Mouse (Mus musculus) liver, embryonic 13.5 days (tissue): Measurements from ENCODE around the gene Rtn4rl2. TPM values are rescaled to one million over a fixed set of nuclear protein-coding genes. Genes with fewer than 3 reads are reported as not detected.
A peak's percentile ranks its signal among the peaks of the same experiment; 100 is the strongest.

ENCODE experiments used
- ATAC-seq: fragments of 200-750 bp; cut with Nextera tagmentation; 2 replicates; pipeline ENCODE4 v1.8.0; 2017; ENCODE audit warnings: low read depth, mild to moderate bottlenecking, moderate number of reproducible peaks, moderate library complexity
- DNase-seq: peaks from one replicate; pipeline ENCODE4 v3.0.0; 2022
- H3K27ac ChIP-seq: fragments of 300-500 bp; sonication (generic); 2 replicates; pipeline ENCODE4 v1.5.1; 2015; ENCODE audit warnings: moderate library complexity, mild to moderate bottlenecking, inconsistent platforms
- H3K27me3 ChIP-seq: fragments of 300-500 bp; sonication (generic); 2 replicates; pipeline ENCODE4 v1.6.1; 2015; ENCODE audit warnings: mild to moderate bottlenecking, inconsistent platforms
- H3K36me3 ChIP-seq: fragments of 300-500 bp; sonication (generic); 2 replicates; pipeline ENCODE4 v1.6.1; 2015; ENCODE audit warnings: mild to moderate bottlenecking, inconsistent platforms
- H3K4me1 ChIP-seq: fragments of 300-500 bp; sonication (generic); replicated peaks from 2 replicates; pipeline ENCODE4 v1.6.1; 2015; ENCODE audit warnings: inconsistent platforms
- H3K4me2 ChIP-seq: fragments of 300-500 bp; sonication (generic); 2 replicates; pipeline ENCODE4 v1.6.1; 2015; ENCODE audit warnings: inconsistent platforms, mild to moderate bottlenecking, moderate library complexity
- H3K4me3 ChIP-seq: fragments of 300-500 bp; sonication (generic); replicated peaks from 2 replicates; pipeline ENCODE4 v1.5.1; 2015; ENCODE audit warnings: mild to moderate bottlenecking, inconsistent platforms
- H3K9ac ChIP-seq: fragments of 300-500 bp; sonication (generic); 2 replicates; pipeline ENCODE4 v1.6.1; 2015; ENCODE audit warnings: mild to moderate bottlenecking, inconsistent platforms
- H3K9me3 ChIP-seq: fragments of 300-500 bp; sonication (generic); replicated peaks from 2 replicates; pipeline ENCODE4 v1.6.1; 2016; ENCODE audit warnings: inconsistent platforms
- WGBS: fragments of 180-500 bp; shearing (Covaris S2); methylation state at CpG from one replicate; pipeline ENCODE4 v1.1.7; 2015; ENCODE audit not compliant: insufficient replicate concordance; 5-methylcytosine and 5-hydroxymethylcytosine counted together
- polyA plus RNA-seq: library from polyadenylated mRNA; unstranded; fragments of >200 nt; fragmentation: Nextera tagmentation; extraction: Ambion mirVana; gene quantifications from 2 replicates; pipeline ENCODE4 v1.2.1, GENCODE M21; 2015

The Rtn4rl2 gene
- polyA plus RNA-seq, 1 experiment from 2014 or later: not detected

DNA sequence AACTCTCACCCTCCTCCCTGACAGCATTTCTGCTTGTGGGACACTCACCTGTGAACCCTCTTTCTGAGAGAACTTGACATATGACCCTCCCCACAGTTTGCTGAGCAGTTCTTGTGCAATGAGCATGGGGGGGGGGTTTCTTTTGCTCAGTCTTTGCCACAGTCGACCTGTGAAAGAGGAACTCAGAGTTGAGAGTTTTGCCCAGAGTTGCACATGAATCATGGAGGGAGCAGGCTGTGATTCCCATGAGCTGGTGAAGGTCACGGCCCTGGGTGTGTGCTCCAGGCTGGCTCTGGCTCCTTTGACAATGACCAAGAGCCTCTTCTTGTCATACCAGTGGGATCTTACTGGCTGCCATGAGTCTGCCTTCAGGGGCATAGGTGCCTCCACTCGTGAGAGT is 24.3 kb downstream of the Rtn4rl2 start:
- Histone ChIP-seq H3K9me3 (no peaks in the 10 kb centered on the region), H3K4me3 (no peak overlapping the region), H3K27me3 (peaks cover 25% of the 10 kb centered on the region), H3K9ac (no peak overlapping the region), H3K27ac (no peak overlapping the region), H3K4me2 (no peak overlapping the region), H3K4me1 (peaks cover 43% of the 10 kb centered on the region), H3K36me3 (peaks cover 69% of the 10 kb centered on the region)
- no peak for DNase-seq
- WGBS: 59% methylated on average over 3 of the region's 3 CpGs
- no peak for ATAC-seq

GRCm38 (mm10) chr2:84861430-84861829 is 25.1 kb downstream of the Rtn4rl2 start:
- DNase-seq (no peak), ATAC-seq (0 out of 2 replicates have a peak, but pooled peaks have one; percentile 3)
- Histone ChIP-seq H3K9ac (no peak overlapping the region), H3K4me1 (peaks cover 35% of the 10 kb centered on the region), H3K4me3 (no peak overlapping the region), H3K4me2 (no peak overlapping the region), H3K27me3 (peaks cover 17% of the 10 kb centered on the region), H3K9me3 (no peaks in the 10 kb centered on the region), H3K36me3 (peaks cover 77% of the 10 kb centered on the region), H3K27ac (no peak overlapping the region)
- 53% methylated on average over 3 of the region's 3 CpGs for WGBS

DNA sequence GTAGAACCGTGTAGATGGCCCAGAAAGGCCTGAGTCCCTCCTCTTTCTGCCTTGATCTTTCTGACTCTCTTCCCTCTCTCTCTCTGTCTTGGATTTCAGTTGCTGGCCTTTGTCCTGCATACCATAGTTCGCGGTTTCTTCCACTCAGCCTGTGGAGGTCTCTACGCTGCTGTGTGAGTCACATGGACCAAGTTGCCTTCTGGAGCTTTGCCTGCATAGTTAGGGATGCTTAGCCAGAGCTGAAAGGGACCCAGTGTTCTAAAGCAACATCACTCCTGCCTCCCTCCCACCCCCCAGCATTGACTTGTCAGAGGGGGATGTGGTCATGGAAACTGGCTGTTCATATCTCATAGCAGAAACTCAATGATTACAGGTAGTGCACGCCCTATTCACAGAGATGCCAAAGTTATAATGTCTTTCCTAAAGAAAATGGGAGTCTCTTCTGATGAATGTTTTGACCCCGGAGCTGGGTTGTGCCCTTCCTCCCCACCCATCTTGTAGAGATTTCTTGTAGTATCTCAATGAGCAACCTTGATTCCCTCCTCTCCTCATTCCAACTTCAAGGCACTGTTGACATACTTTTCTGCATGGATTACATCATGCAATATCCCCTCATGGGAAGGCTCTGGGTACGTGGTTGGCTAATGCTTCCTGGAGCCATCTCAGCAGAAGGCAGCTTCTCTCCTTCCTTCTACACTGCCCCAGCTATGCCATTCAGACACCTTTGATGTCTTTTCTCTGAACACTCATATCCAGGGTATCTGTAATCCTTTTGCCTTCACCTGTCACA is 26.3 kb downstream of the Rtn4rl2 start:
- Histone ChIP-seq H3K4me3 (no peak overlapping the region), H3K4me2 (no peak overlapping the region), H3K27ac (no peak overlapping the region), H3K4me1 (peaks cover 31% of the 10 kb centered on the region), H3K9ac (no peak overlapping the region; the same call in 1 of the 2 replicates), H3K27me3 (0 out of 2 replicates have a peak, but pooled peaks cover 5% of the 10 kb centered on the region), H3K36me3 (peaks cover 89% of the 10 kb centered on the region), H3K9me3 (no peaks in the 10 kb centered on the region)
- ATAC-seq: no peak
- 87% methylated on average over 7 of the region's 7 CpGs for WGBS
- no peak for DNase-seq

DNA sequence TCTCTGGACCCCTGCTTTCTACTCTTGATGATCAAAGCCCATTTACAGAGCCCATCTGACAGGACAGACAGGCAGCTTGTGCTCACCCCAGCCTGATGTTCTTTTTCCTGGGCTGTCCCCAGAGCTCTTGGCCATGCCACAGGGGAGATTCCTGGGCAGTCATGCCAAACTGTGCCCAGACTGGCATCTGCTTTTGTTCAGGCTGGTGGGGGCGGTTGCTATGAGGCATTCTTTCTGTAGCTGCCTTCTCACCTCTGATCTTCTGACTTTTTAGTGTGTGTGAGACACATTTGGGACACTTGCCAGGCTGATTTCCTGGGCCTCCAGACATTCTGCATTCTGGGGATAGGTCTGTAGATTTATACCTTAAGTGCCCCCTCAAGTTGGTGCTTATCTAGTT is 28.0 kb downstream of the Rtn4rl2 start:
- Histone ChIP-seq H3K36me3 (peaks cover 99% of the 10 kb centered on the region), H3K27ac (no peak overlapping the region), H3K4me2 (no peak overlapping the region), H3K27me3 (no peaks in the 10 kb centered on the region), H3K9me3 (no peaks in the 10 kb centered on the region), H3K9ac (no peak overlapping the region), H3K4me1 (peaks cover 34% of the 10 kb centered on the region), H3K4me3 (no peak overlapping the region)
- 93% methylated on average over 1 of the region's 1 CpGs for WGBS
- DNase-seq: no peak
- no peak for ATAC-seq

DNA sequence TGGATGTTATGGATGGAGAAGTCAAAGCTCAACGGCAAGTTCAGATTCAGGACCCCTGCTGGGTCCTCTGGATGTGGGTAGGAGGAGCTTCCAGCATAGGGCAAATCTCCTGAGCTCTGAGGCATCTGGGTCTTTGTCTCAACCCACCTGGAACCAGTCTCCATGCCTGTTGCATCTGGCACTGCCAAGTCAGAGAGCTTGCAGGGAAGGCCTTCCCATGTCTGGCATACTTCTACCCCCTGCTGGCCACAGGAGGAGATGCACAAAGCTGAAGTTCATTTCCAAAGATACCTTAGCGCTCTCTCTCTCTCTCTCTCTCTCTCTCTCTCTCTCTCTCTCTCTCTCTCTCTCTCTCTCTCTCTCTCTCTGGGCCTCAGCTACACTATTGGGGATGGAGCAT is 30.8 kb downstream of the Rtn4rl2 start:
- Histone ChIP-seq H3K4me2 (no peak overlapping the region), H3K27me3 (no peaks in the 10 kb centered on the region), H3K9me3 (no peaks in the 10 kb centered on the region), H3K27ac (no peak overlapping the region), H3K36me3 (peaks cover 99% of the 10 kb centered on the region), H3K4me3 (no peak overlapping the region), H3K9ac (no peak overlapping the region), H3K4me1 (peaks cover 50% of the 10 kb centered on the region)
- 85% methylated on average over 2 of the region's 2 CpGs for WGBS
- DNase-seq (peak; percentile 31), ATAC-seq (0 out of 2 replicates have a peak, but pooled peaks have one; percentile 30)

- Histone ChIP-seq H3K36me3 (peaks cover 100% of the 10 kb centered on the region), H3K9me3 (no peaks in the 10 kb centered on the region), H3K27ac (peak overlapping the region; percentile 78), H3K4me1 (peaks cover 76% of the 10 kb centered on the region), H3K4me2 (0 out of 2 replicates have a peak overlapping the region, but pooled peaks have one; percentile 5), H3K27me3 (no peaks in the 10 kb centered on the region), H3K9ac (0 out of 2 replicates have a peak overlapping the region, but pooled peaks have one; percentile 28), H3K4me3 (no peak overlapping the region)
- ATAC-seq: peak; percentile 78
- 69% methylated on average over 23 of the region's 23 CpGs for WGBS
- no peak for DNase-seq
These were observed 35.1 kb downstream of the Rtn4rl2 start for GRCm38 (mm10) chr2:84851130-84852040.

GRCm38 (mm10) chr2:84850407-84851129 is 35.9 kb downstream of the Rtn4rl2 start:
- 0 out of 2 replicates have a peak overlapping the region, but pooled peaks have one; percentile 5 for H3K4me2 ChIP-seq

GRCm38 (mm10) chr2:84845226-84845625 is 41.3 kb downstream of the Rtn4rl2 start:
- H3K27ac ChIP-seq: peak overlapping the region; percentile 99
- WGBS: 67% methylated on average over 1 of the region's 1 CpGs
- H3K9me3 ChIP-seq: no peaks in the 10 kb centered on the region
- no peaks in the 10 kb centered on the region for H3K27me3 ChIP-seq
- H3K36me3 ChIP-seq: peaks cover 84% of the 10 kb centered on the region
- DNase-seq (no peak), ATAC-seq (no peak)
- H3K9ac ChIP-seq: peak overlapping the region; percentile 24; the same call in 1 of the 2 replicates
- H3K4me1 ChIP-seq: peaks cover 80% of the 10 kb centered on the region
- peak overlapping the region; percentile 27 for H3K4me2 ChIP-seq
- H3K4me3 ChIP-seq: 0 out of 2 replicates have a peak overlapping the region, but pooled peaks have one; percentile 85

More at GRCm38 (mm10) chr2:84850407-84851129, 35.9 kb downstream of the Rtn4rl2 start:
- no peak overlapping the region for H3K4me3 ChIP-seq
- WGBS: 73% methylated on average over 7 of the region's 7 CpGs
- peak overlapping the region; percentile 78 for H3K27ac ChIP-seq
- ATAC-seq (peak; percentile 62), DNase-seq (no peak)
- no peaks in the 10 kb centered on the region for H3K27me3 ChIP-seq
- H3K9me3 ChIP-seq: no peaks in the 10 kb centered on the region
- H3K9ac ChIP-seq: 0 out of 2 replicates have a peak overlapping the region, but pooled peaks have one; percentile 28
- peaks cover 100% of the 10 kb centered on the region for H3K36me3 ChIP-seq
- peaks cover 82% of the 10 kb centered on the region for H3K4me1 ChIP-seq

GRCm38 (mm10) chr2:84843654-84844053 is 42.9 kb downstream of the Rtn4rl2 start:
- WGBS: 26% methylated on average over 6 of the region's 6 CpGs
- peaks cover 68% of the 10 kb centered on the region for H3K36me3 ChIP-seq
- H3K4me2 ChIP-seq: peak overlapping the region; percentile 72
- peak overlapping the region; percentile 85 for H3K4me3 ChIP-seq
- peak overlapping the region; percentile 99 for H3K27ac ChIP-seq
- DNase-seq (peak; percentile 56), ATAC-seq (peak; percentile 11; the same call in 1 of the 2 replicates)
- H3K9me3 ChIP-seq: no peaks in the 10 kb centered on the region
- H3K4me1 ChIP-seq: peaks cover 70% of the 10 kb centered on the region
- H3K27me3 ChIP-seq: no peaks in the 10 kb centered on the region; the same call in 1 of the 2 replicates
- H3K9ac ChIP-seq: peak overlapping the region; percentile 97

GRCm38 (mm10) chr2:84841905-84842304 is 44.6 kb downstream of the Rtn4rl2 start:
- peak overlapping the region; percentile 72 for H3K4me2 ChIP-seq
- no peaks in the 10 kb centered on the region for H3K9me3 ChIP-seq
- H3K27me3 ChIP-seq: peaks cover 6% of the 10 kb centered on the region
- peaks cover 50% of the 10 kb centered on the region for H3K36me3 ChIP-seq
- ATAC-seq (peak; percentile 95), DNase-seq (peak; percentile 87)
- H3K9ac ChIP-seq: peak overlapping the region; percentile 97
- H3K4me3 ChIP-seq: peak overlapping the region; percentile 85
- peak overlapping the region; percentile 99 for H3K27ac ChIP-seq
- H3K4me1 ChIP-seq: peaks cover 72% of the 10 kb centered on the region
